Mouse (Mus musculus) WW6 (cell line): Measurements from ENCODE around the gene Olfr1251.
"Not testable (repeated sequence)": the region's sequence is repeated elsewhere in the genome, so short reads cannot be mapped to it uniquely, and the experiment has no call there.

Source experiments
- DNase-seq: peaks from one replicate; pipeline ENCODE4 v3.0.0-alpha.2; 2013; ENCODE audit warnings: low read depth, low spot score

Gene Olfr1251

DNA sequence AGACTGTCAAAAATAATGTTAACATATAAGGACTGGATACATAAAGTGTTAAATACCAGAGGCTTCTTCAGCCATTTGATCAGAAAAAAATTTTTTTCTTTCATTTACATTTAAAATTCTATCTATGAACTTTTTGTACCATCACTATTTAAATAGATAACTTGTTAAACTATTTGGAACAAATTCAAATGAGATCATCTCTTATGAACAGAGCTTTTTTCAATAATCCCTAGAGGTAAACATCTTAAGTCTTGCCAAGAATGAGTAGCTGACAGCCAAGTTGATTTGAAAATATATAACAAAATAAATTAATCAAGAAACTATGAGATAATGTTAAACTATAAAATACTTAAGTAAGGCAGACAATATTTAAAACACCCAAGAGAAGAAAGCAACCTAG is at the start of gene Olfr1251:
Gene Olfr1251 (minus strand): TSS at position 101 of the 400 bp plus-strand sequence.
- no peak for DNase-seq

DNA sequence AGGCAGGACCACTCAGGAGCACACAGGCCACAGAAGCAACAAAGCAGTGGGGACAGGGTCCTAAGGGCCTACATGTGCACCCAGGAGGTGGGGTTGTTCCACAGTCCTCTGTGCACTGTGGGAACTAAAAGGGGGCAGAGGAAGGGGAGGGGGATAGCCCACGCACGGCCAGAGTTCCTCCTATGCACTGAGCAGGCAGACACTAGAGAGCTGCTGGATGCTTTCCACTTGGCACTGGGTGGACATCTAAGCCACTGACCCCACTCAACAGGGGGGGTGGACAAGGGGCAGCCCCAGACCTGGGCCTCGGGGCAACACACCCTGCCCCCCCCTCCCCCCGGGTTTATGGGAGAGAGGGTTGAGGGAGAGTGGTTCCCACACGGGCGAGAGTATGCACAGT is 20.2 kb upstream of the Olfr1251 start:
- DNase-seq = no peak

GRCm38 (mm10) chr2:89661367-89661766 is 10.4 kb downstream of the Olfr1251 start, which contains the start of gene Olfr1250:
TSS of gene Olfr1250 (minus strand) at chr2:89661467.
- no peak for DNase-seq

DNA sequence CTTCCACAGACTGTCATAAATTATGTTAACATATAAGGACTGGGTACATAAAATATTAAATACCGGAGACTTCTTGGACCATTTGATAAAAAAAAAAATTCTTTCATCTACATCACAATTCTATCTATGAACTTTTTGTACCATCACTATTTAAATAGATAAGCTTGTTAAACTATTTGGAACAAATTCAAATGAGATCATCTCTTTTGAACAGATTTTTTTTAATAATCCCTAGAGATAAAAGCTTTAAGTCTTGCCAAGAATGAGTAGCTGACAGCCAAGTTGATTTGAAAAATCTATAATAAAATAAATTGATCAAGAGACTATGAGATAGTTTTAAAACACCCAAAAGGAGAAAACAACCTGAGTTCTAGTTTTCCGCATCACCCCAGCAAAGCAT is 36.9 kb downstream of the Olfr1251 start, which contains the start of gene Olfr1249:
Gene Olfr1249 (minus strand): TSS at position 101 of the 400 bp plus-strand sequence.
- DNase-seq = no peak

GRCm38 (mm10) chr2:89618145-89618544 is 53.6 kb downstream of the Olfr1251 start, which contains the start of gene Olfr1248:
TSS of gene Olfr1248 (minus strand) at chr2:89618245.
- not testable (repeated sequence) for DNase-seq
